Mouse (Mus musculus) thymus, postnatal 36 days (tissue): ENCODE data around the gene 2310033P09Rik.

Experiments
- DNase-seq, 2 experiments: peaks; one replicate each; pipeline ENCODE4 v3.0.0; 2022; ENCODE audit warnings: mixed read lengths in 2 of 2

Gene 2310033P09Rik

DNA sequence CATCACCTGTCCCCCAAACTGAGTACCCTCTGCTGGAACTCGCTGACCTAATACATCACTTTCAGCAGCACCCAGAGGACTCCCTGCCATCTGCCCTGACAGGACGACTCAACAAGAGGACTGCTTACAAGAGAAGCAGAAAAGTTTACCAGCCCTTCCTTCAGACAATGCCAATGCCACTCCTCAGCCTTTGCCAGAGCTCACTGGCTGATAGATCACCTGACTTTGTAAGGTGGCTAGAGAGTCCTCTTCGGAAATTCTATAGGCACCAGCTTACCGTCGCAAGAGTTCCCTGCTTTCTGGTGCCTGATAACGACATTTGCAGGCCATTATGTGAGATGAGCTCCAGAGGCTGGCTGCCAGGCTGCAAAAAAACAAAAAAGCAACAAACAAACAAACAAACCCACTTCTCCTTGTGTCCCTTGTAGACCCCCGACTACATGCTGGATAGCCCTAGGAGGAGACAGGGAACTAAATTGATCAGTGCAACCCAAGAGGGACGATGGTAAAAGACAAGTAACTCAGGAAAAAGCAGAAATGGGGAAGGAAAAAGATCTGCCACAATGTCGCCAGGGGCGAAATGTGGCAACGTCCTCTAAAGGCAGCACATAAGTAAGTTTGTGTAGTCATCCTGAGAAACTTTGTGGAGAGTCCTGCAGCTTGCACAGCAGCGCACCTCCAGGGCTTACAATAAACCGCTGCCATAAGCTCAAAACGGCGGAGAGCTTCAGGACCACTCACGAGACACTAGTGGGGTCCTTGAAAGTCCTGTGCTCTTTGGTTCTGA, 6.7 kb upstream of the 2310033P09Rik start:
- no peak for DNase-seq

DNA sequence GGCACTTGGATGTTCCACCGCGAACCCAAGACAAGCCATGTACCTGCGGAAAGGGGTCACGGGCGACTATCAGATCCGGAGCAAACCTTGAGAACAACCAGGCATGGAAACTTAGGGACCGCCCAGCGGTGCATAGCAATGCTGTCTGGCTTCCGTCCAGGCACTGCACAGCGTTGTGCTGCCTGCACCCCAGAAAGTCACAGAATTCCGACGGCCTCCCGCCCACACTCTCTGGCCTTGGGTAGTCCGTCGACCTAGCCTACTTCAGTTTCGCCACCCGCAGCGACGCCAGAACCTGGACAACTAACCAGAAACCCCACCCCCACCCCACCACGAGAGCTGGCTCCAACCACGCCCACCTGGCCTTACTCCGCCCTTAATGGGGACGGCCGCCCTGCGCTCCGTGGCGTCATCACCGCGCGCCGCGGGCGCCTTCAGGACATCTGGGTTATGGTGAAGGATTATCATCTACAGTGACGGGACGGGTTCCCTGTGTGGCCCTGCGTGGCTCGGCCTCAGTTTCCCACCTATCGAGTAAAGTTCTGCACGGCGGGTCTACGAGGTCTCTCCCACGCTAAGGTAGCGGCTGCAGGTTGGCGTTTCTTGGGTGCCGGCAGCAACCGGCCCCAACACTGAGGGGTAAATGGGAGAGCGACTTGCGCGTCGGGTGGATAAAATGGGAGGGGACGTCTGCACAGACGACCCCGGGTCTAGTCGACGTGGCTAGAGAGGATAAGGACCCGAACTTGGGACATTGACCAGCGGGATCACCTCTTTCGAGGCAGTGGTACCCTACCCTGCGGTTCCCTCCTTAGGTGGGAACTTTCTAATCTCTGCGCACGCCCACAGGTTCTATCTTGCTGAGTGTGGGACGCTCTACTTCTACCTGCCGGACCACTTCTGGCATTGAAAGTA, 5.8 kb upstream of the 2310033P09Rik start, which contains the start of gene Mrpl55:
TSS of gene Mrpl55 (plus strand) at position 406 of the 915 bp plus-strand sequence.
- DNase-seq, result peak; percentile 91 to 92

DNA sequence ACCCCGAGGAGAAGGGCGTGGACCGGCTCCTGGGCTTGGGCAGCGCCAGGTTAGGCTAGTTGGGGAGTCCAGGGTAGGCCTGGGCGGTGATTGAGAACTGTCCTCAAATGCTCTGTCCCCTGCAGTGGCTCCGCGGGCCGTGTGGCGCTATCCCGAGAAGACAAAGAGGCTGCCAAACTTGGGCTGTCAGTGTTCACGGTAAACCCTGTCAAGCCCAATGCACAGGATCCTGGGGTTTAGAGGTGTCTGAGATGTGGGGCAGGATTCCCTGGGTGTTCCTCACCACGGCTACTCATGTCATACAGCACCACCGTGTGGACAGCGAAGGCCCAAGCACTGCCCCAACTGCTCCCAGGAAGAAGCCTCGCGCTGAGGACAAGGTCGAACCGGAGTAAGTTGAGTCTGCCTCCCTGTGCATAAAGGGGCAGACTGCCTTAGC, 901 bp downstream of the 2310033P09Rik start:
- peak; percentile 41 to 53 for DNase-seq

DNA sequence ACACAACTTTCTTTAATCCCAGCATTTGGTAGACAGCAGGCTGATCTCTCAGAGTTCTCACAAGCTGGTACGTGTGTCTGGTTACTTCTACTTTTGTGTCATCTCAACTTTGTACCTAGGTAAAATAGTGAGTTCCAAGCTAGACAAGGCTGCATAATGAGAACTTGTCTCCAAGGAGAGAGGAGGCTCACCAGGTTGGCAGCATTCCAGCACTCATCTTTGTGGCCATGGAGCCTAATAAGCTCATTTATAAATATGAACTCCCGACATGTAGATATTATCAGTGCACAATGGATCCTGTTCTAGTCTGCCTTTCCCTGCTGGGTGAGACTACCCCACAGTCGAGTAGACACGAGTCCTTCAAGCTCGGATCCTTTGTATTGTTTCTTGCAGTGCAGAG, 1.5 kb downstream of the 2310033P09Rik start:
- DNase-seq, result no peak

DNA sequence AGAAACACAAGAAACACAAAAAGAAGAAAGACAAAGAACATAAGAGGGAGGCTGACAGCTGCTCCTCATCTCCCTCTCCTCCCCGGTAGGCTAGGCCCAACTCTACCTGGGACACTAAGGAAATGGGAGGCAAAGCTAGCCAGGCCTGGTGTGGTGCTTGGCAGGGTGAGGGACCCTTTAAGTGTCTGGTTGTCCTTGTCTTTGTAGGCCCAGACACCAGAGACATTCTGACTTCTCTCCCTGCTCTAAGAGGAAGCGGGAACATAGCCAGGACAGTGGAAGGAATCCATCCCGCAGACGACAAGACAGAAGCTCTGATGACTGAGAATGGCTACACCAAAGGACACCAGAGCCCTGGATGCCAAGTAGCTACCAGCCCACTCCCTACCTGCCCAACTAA, 1.9 kb downstream of the 2310033P09Rik start:
- DNase-seq, result no peak

DNA sequence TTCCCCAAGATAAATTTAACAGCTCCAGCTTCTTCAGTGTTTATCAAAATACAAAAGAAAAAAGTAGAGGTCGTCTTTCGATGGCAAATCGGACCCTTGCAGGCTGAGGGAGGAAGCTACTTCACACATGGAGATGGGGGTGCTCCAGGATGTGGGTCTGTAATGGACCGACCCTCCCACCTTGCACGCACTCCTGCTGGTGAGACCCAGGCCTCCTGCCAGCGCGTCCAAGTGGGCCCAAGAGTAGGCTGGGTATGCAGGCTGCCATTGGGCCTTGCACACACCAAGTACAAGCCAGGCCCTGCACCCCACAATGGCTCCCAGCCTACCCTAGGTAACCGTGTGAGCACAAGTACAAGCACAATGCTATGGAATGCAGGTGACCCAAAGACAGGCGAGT, 3.4 kb downstream of the 2310033P09Rik start:
- peak in 1 of 2 experiments; percentile 19 for DNase-seq

DNA sequence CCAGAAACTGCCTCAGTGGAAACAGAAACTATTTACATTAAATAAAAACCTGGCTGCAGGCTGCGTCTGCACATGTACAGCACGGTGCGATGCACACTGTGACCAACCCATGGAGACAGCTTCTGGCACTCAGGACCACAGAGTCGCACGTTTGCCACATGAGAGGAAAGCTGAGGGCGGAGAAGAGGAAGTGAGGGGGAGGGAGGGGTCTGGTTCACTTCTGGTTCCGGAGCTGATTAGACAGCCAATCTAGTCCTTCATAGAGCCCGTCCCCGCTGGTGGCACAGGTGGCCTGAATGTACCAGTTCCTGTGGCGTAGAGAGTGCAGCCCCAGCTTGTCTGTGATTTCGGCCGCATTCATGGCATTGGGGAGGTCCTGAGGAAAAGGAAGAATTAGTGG, 4.2 kb downstream of the 2310033P09Rik start:
- peak; percentile 50 to 57 for DNase-seq

DNA sequence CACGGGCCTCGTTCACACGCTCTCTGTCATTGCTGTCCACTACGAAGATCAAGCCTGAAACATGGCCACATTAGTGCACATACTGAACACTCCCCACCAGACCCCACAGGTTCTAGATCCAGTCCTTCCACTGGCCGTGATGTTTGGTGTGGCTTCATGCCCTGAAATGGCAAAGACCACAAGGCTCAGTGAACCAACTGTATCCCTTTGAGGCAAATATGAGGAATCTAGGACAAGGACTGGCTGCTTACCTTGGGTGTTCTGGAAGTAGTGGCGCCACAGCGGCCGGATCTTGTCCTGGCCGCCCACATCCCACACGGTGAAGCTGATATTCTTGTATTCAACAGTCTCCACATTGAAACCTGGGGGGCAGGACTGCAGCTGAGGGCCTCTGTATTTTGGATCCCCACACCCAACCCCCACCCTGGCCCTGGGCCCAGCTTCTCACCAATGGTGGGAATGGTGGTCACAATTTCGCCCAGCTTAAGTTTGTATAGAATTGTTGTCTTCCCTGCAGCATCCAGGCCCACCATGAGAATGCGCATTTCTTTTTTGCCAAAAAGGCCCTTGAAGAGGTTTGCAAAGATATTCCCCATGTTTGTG, 4.9 kb downstream of the 2310033P09Rik start:
- DNase-seq, result no peak

DNA sequence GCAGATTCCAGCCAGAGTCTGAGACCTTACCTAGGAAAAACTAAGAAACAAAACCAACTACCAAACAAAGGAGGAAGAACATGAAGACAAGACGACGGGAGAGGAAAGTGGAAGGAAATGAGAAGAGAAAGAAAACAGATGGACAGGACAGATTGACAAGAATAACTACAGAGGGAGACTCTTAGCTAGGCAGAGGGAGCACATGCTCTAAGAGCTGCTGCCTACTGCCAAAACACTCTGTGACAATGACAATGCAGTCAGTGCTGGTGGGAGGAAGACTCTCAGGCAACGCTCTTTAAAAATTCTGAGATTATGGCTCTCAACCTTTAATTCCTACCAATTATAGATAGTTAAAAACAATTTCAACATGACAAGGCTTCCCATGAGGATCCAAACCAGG, 8.8 kb downstream of the 2310033P09Rik start:
- no peak for DNase-seq

DNA sequence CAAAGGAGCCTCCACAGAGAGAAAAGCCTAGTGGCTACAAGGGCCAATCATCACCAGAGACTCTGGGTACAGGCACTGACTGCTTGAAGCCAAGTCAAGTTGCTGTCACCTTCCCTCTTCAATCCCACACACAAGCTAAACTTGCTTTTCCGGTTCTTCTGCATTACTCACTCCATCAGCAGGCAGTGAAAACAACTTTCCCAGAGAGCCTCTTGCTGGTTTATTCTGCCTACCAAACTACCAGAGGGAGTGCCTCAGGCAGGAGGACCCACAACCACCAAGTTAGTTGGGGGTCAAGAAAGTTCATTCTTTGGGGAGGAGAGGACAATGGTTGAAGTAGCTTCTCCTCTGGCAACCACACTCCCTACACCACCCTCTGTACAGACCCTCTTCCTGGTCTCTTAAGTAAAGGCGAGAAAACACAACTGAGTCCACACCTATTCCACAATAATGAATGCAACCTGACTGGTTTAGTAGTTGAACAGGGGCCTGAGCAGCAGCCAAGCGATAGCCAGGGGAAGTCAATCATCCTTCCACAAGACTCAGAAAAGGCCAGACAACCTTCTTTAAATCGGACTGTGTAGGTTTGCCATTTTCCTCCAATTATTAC, 10.4 kb downstream of the 2310033P09Rik start:
- DNase-seq, result no peak

DNA sequence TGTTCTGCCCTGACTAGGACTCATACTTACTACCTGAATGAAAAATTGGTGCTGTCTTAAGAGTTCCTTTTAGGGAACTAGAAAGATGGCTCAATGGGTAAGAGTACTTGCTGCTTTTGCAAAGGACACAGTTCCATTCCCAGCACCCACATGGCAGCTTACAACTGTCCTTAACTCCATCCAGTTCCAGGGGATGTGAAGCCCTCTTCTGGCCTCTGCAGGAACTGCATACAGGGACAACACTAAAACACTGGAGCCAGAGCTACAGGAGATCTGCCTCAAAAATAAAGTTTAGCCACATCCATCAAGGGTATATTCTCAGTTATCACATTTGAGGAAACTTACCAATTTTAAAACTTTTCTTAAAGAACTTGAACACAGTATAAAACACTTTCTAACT, 10.9 kb downstream of the 2310033P09Rik start:
- peak; percentile 48 to 49 for DNase-seq

DNA sequence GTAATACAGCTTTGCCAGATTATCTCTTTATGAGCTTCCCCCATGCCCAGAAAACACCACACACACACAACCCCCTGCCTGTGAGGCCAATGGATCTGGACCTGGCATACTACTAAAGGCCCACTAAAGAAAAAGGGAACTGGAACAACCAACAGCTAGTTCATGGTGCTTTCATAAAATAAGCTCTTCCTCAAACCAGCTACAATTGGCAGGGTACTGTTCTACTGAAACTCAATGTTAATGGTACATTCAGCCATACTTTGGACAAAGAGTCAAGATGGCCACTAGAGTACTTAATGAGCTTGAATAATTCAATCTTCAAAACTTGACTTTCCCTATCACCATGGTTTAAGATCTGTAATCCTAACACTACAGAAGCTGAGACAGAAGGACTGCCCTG, 13.5 kb downstream of the 2310033P09Rik start:
- DNase-seq, result no peak

DNA sequence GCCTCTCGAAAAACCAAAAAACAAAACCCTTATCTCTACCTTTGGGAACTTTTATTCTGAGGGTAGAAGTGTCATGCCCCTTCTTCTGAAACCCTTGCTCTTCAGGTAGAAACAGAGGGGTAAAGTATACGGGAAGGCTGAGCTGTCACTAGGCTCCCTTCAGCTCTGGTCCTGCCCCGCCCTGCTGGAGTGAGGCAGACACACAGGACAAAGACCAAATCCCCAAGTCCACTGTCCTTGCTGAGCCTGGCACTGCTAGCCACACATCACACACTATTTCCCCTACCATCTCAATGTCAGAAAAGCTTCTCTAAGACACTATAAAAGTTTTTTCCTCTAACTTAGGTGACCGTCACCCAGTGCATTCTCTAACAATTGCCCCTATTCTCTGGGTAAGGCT, 14.2 kb downstream of the 2310033P09Rik start:
- no peak for DNase-seq

DNA sequence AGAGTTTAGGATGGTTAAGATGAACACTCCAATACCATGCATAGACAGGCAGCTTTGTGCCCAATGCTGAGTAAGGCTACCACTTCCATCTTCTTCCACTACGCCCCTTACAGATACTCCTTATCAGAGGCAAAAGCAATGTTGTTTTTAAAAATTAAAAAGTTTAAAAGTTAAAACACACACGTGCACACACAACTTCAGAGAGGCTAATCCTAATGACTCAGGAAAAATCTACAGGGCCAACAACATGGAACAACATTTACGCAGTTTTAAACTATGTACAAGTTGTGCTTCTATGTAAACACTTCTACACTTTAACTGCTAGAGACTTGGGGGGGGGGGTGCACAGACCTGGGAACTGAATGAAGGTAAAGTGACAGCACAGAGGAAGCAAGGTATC, 15.9 kb downstream of the 2310033P09Rik start:
- no peak for DNase-seq

DNA sequence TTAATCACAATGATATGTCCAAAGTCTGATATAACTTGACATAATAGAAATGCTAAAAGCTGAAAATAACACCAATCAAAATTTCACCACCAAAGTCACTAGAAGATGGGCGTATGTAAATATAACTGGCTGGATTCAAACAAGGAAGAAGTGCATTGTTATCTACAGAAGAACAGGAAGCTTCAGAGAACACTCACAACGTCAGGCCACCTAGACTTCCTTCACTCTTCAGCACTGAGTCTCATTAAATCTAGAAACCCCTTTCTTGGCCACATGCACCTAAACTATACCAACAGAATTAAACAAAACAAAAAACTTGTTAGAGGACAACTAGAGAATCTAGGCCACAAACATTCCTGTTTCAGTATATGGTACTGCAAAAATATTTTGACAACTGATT, 16.3 kb downstream of the 2310033P09Rik start:
- no peak for DNase-seq

DNA sequence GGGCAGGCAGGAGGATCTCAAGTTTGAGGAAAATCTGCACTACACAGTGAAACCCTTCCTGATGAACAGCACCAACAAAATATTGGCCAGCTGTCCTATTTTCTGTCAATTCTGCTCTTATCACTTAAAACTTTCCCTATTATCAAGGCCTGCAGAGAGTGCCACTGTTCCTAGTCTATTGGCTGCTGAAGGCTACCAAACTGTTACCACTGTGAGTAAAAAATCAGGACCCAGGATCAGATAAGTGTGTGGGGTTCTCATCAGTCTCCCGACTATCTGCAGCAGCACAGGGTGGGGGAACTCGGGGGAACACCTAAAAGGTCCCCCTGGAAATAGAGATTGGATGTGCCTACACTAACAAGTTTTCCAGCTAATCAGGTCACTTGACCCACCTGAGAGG, 17.0 kb downstream of the 2310033P09Rik start:
- no peak for DNase-seq

DNA sequence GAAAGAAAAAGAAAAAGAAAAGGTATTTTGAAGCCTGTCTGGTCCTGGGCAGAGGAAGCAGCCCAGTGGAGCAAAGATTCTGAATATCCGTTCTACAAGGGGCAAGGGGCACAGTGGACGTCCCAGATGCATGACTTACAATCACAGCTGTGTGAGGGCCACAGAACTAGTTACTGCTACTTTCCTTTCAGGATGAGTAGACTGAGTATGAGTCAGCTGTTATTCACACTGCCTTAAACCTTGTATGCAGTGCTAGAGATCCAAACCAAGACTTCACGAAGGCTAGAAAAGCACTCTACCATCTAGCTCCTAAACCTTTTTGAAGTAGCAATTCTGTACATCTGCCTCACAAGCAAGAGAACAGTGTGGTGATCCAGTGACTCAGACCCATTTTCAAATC, 18.1 kb downstream of the 2310033P09Rik start:
- DNase-seq, result no peak

DNA sequence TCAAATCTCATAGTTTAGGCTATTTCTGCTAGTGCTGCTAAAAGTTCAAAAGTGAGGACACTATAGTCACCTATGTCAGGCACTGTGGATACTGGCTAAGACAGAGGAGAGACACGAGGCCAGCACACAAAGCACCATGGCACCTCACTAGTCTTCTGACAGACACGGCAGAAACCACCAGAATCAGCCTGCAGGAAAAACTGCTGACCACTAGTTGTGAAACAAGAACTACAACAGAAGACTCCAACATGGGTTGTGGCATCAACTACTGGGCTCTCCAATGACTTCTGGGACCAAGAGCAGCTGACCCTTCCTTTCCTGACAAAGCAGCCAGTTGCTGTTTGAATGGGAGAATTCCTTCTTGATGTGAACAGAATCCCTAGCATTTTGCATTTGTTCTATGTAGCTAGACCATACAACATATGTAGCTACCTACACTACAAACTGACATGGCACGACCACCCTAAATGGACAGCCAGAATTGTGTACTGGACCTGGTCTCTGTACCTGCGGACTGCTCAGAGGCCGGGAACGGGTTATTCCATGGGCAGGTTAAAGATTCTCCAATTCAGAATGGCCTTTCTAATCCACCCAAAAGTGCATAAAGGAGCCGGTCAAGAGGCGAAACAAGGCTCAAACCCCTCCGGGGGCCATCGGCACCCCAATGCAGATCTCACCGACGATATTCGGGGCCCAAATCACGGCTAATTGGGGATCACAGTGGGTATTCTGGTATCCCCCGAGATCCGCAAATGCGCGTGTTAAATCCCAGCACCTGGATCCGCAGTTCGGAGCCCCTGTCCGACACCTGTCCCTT, 18.9 kb downstream of the 2310033P09Rik start:
- DNase-seq, result no peak

DNA sequence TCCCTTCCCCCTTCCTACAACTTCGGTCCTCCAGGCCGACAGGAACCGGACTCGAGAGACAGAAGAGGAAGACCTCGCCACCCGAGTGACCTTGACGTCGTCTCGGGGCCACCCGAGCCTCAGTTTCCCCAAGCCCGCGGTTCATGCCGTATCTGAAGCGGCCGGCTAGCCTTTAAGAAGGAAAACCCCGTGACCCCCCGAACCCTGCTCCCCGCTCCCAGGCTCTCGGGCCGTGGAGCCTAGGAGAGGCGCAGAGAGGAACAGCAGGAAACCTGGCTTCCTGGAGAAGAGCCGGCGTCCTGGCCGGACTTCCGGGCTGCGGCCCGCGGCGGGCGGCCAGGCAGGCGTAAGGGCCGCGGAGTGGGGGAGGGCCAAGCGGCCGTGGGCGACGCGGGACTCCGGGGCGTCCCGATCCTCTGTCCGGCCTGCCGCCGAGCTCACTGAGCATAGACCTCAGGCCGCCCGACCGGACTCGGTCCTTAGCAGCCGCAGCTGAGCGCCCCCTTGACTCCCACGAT, 19.5 kb downstream of the 2310033P09Rik start:
- DNase-seq, result peak in 1 of 2 experiments; percentile 29

DNA sequence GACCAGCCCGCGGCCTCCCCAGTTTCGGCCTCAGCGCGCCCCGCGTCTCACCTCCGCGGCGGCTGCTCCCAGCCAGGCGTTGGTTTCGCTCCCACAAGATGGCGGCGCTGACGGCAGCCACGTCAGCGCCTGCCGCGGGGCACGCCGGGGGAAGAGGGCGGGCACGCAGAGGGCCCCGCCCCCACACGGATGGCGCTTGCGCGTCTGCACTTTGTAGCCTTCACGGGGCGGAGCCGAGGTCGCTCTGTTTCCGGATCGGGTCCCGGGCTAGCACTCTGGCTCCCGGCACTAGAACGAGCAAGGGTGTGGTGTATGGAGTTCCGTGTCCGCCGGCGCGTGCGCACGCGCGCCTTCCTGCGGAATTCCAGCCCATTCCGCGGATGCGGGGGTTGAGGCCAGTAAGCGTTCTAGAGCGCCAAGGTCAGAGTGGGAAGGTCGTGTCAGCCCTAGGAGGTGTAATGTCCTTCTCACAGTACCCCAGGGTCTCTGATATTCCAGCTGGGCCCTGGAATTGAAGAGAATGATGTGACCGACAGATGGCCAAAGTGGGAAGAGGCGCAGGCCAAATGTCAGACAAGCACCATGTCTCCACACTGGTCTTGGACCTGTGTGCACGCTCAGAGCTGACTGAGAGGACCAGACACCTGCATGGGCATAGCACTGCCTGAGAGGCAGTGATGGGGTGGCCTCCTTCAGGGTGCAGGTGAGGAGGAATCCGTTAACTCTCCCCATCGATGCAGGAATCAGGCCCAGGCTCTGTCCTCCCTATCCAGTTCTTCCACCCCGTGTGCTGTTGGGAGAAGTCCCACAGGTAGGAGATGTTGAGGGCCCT, 20.2 kb downstream of the 2310033P09Rik start, which contains the start of gene Arf1:
TSS of gene Arf1 (minus strand) at position 149 of the 832 bp plus-strand sequence.
- peak; percentile 97 to 98 for DNase-seq
